Mouse (Mus musculus) small intestine, adult 2 months (tissue): ENCODE data around the gene Fcrl5. TPM values are rescaled to one million over a fixed set of nuclear protein-coding genes. Genes with fewer than 3 reads are reported as not detected.
A peak's percentile ranks its signal among the peaks of the same experiment; 100 is the strongest.

ENCODE experiments used
- H3K27ac ChIP-seq: fragments of 200-500 bp; 2 replicates; pipeline ENCODE4 v1.5.1; 2012; ENCODE audit warnings: low read depth, low read length, control low read depth, inconsistent platforms; ENCODE audit not compliant: insufficient read depth
- H3K27me3 ChIP-seq: fragments of 200-500 bp; 2 replicates; pipeline ENCODE4 v1.6.1; 2012; ENCODE audit warnings: mild to moderate bottlenecking, moderate library complexity, low read length, inconsistent platforms; ENCODE audit not compliant: control insufficient read depth, insufficient read depth
- H3K36me3 ChIP-seq: fragments of 200-500 bp; 2 replicates; pipeline ENCODE4 v1.6.1; 2012; ENCODE audit warnings: mild to moderate bottlenecking, low read length, control low read depth, inconsistent platforms; ENCODE audit not compliant: control insufficient read depth, insufficient read depth
- H3K4me1 ChIP-seq: fragments of 200-500 bp; 2 replicates; pipeline ENCODE4 v1.6.1; 2012; ENCODE audit warnings: low read length, inconsistent platforms, mixed read lengths; ENCODE audit not compliant: control insufficient read depth, insufficient read depth, insufficient read length
- H3K4me3 ChIP-seq: fragments of 200-500 bp; 2 replicates; pipeline ENCODE4 v1.5.1; 2012; ENCODE audit warnings: low read depth, mild to moderate bottlenecking, control low read depth, inconsistent platforms, low read length, moderate library complexity
- CTCF ChIP-seq: fragments of 200-500 bp; IDR thresholded peaks from 2 replicates; pipeline ENCODE4 v1.5.1; 2012; ENCODE audit warnings: low read depth, mild to moderate bottlenecking, control low read depth, inconsistent platforms, low read length, moderate library complexity, mixed read lengths; ENCODE audit not compliant: insufficient replicate concordance, insufficient read length; ENCODE audit errors: extremely low read depth
- POLR2A ChIP-seq: fragments of 200-500 bp; IDR thresholded peaks from 2 replicates; pipeline ENCODE4 v1.6.1; 2012; ENCODE audit warnings: low read depth, mild to moderate bottlenecking, control low read depth, inconsistent platforms, low read length, moderate library complexity
- WGBS: fragments of 180-500 bp; shearing (Covaris S2); methylation state at CpG from one replicate; pipeline ENCODE4 v1.1.7; 2018; 5-methylcytosine and 5-hydroxymethylcytosine counted together
- polyA plus RNA-seq: library from polyadenylated mRNA; depleted of rRNA; stranded (reverse); fragments of >200 nt; gene quantifications from 2 replicates; pipeline ENCODE4 v1.2.3, GENCODE M21; 2012

The Fcrl5 gene
- polyA plus RNA-seq, 1 experiment, result not detected

- peaks cover 64% of the 10 kb centered on the region for H3K4me1 ChIP-seq
- TF ChIP-seq CTCF (no peak), POLR2A (peak; percentile 30; the same call in 1 of the 2 replicates)
- peak overlapping the region; percentile 70 for H3K27ac ChIP-seq
- H3K4me3 ChIP-seq, result peak overlapping the region; percentile 39
- H3K36me3 ChIP-seq, result no peaks in the 10 kb centered on the region
- WGBS, result 14% methylated on average over 16 of the region's 16 CpGs
- no peaks in the 10 kb centered on the region for H3K27me3 ChIP-seq
These were observed 76.6 kb downstream of the Fcrl5 start for GRCm38 (mm10) chr3:87511971-87512765.

GRCm38 (mm10) chr3:87515567-87516081 lies 80.1 kb downstream of the Fcrl5 start:
- no peaks in the 10 kb centered on the region for H3K36me3 ChIP-seq
- no peaks in the 10 kb centered on the region for H3K27me3 ChIP-seq
- peak overlapping the region; percentile 95 for H3K27ac ChIP-seq
- peaks cover 46% of the 10 kb centered on the region for H3K4me1 ChIP-seq
- peak overlapping the region; percentile 47 for H3K4me3 ChIP-seq
- TF ChIP-seq POLR2A, result no peak
- TF ChIP-seq CTCF, result no peak
- WGBS, result 11% methylated on average over 13 of the region's 13 CpGs

GRCm38 (mm10) chr3:87518425-87518824 lies 82.9 kb downstream of the Fcrl5 start:
- Histone ChIP-seq H3K27ac (no peak overlapping the region), H3K4me1 (peaks cover 30% of the 10 kb centered on the region)

GRCm38 (mm10) chr3:87521126-87521525 lies 85.6 kb downstream of the Fcrl5 start:
- Histone ChIP-seq H3K27ac (no peak overlapping the region; the same call in 1 of the 2 replicates), H3K27me3 (no peaks in the 10 kb centered on the region), H3K4me1 (peaks cover 14% of the 10 kb centered on the region; the same call in 1 of the 2 replicates), H3K36me3 (no peaks in the 10 kb centered on the region), H3K4me3 (no peak overlapping the region)
- no peak for TF ChIP-seq CTCF
- TF ChIP-seq POLR2A, result no peak
- WGBS, result 74% methylated on average over 4 of the region's 4 CpGs

More at GRCm38 (mm10) chr3:87518425-87518824, 82.9 kb downstream of the Fcrl5 start:
- no peaks in the 10 kb centered on the region for H3K36me3 ChIP-seq
- no peak for TF ChIP-seq CTCF
- no peak for TF ChIP-seq POLR2A
- no peak overlapping the region for H3K4me3 ChIP-seq
- H3K27me3 ChIP-seq, result no peaks in the 10 kb centered on the region

- Histone ChIP-seq H3K27me3 (no peaks in the 10 kb centered on the region), H3K4me1 (peaks cover 12% of the 10 kb centered on the region; the same call in 1 of the 2 replicates), H3K36me3 (no peaks in the 10 kb centered on the region; the same call in 1 of the 2 replicates), H3K27ac (no peak overlapping the region), H3K4me3 (no peak overlapping the region)
- 53% methylated on average over 1 of the region's 1 CpGs for WGBS
- TF ChIP-seq POLR2A, result no peak
- TF ChIP-seq CTCF, result no peak
These were observed 86.3 kb downstream of the Fcrl5 start for GRCm38 (mm10) chr3:87521833-87522232.

- WGBS, result 89% methylated on average over 9 of the region's 9 CpGs
- Histone ChIP-seq H3K27ac (no peak overlapping the region), H3K4me1 (peaks cover 21% of the 10 kb centered on the region; the same call in 1 of the 2 replicates), H3K36me3 (peaks cover 15% of the 10 kb centered on the region), H3K27me3 (no peaks in the 10 kb centered on the region), H3K4me3 (no peak overlapping the region)
- TF ChIP-seq CTCF (no peak), POLR2A (no peak)
These were observed 88.1 kb downstream of the Fcrl5 start for GRCm38 (mm10) chr3:87523701-87524100.

- H3K27me3 ChIP-seq, result no peaks in the 10 kb centered on the region
- TF ChIP-seq POLR2A (peak; percentile 97), CTCF (no peak)
- H3K36me3 ChIP-seq, result peaks cover 28% of the 10 kb centered on the region
- peak within 1 kb of the TSS; percentile 82 for H3K27ac ChIP-seq
- H3K4me1 ChIP-seq, result peaks cover 21% of the 10 kb centered on the region; the same call in 1 of the 2 replicates
- H3K4me3 ChIP-seq, result peak within 1 kb of the TSS; percentile 77
- 4% methylated on average over 60 of the region's 64 CpGs for WGBS
These were observed 89.7 kb downstream of the Fcrl5 start, which contains the start of gene Etv3 for GRCm38 (mm10) chr3:87525043-87525836. Etv3 (plus strand) TSS chr3:87525407.
